35 mouse cellular contexts compared by ENCODE assay signal in genomic region chr15:18517701-18518100, GRCm38 (mm10).
"Had no signal": no experiment of that assay in that cellular context is flagged by ENCODE, and none has a peak within 500 bp of the region (broad histone marks: within the 10 kb centered on the region; RNA-seq: fewer than 3 reads in every experiment).

No protein-coding gene starts in this region.

- H3K9me3 ChIP-seq: heart, embryonic 10.5 days; heart, embryonic 12.5 days; heart, embryonic 13.5 days; heart, embryonic 15.5 days; hindbrain, embryonic 10.5 days; hindbrain, embryonic 12.5 days; hindbrain, embryonic 13.5 days; hindbrain, embryonic 15.5 days; intestine, embryonic 15.5 days; kidney, embryonic 15.5 days had no signal

- H3K9ac ChIP-seq: heart, embryonic 12.5 days; heart, embryonic 13.5 days; heart, embryonic 15.5 days; hindbrain, embryonic 12.5 days; hindbrain, embryonic 13.5 days; hindbrain, embryonic 14.5 days; hindbrain, embryonic 15.5 days; intestine, embryonic 15.5 days; kidney, embryonic 15.5 days had no signal

- H3K36me3 ChIP-seq: heart, embryonic 10.5 days; heart, embryonic 12.5 days; heart, embryonic 13.5 days; heart, embryonic 15.5 days; hindbrain, embryonic 10.5 days; hindbrain, embryonic 12.5 days; hindbrain, embryonic 13.5 days; hindbrain, embryonic 15.5 days; intestine, embryonic 15.5 days; kidney, embryonic 15.5 days had no signal

- H3K4me2 ChIP-seq: heart, embryonic 11.5 days; heart, embryonic 12.5 days; heart, embryonic 13.5 days; heart, embryonic 15.5 days; hindbrain, embryonic 12.5 days; hindbrain, embryonic 13.5 days; hindbrain, embryonic 14.5 days; hindbrain, embryonic 15.5 days; intestine, embryonic 15.5 days; kidney, embryonic 15.5 days had no signal

- H3K27ac ChIP-seq: heart, embryonic 10.5 days; heart, embryonic 13.5 days; heart, embryonic 15.5 days; hindbrain, embryonic 10.5 days; hindbrain, embryonic 12.5 days; hindbrain, embryonic 13.5 days; hindbrain, embryonic 14.5 days; hindbrain, embryonic 15.5 days; hindbrain, postnatal 0 days; intestine, embryonic 15.5 days; kidney, embryonic 15.5 days; kidney, postnatal 0 days; layer of hippocampus, adult 2 months; left cerebral cortex, adult 2 months had no signal

- H3K4me1 ChIP-seq: heart, embryonic 10.5 days; heart, embryonic 12.5 days; heart, embryonic 13.5 days; heart, embryonic 15.5 days; hindbrain, embryonic 10.5 days; hindbrain, embryonic 12.5 days; hindbrain, embryonic 13.5 days; hindbrain, embryonic 15.5 days; intestine, embryonic 15.5 days; kidney, embryonic 15.5 days had no signal

- DNase-seq: heart, postnatal 10 days; heart, postnatal 14 days; heart, postnatal 36 days; heart, postnatal 4 days; kidney, adult 11 months; kidney, adult 18-20 months; kidney, adult 2 months; kidney, adult 8-10 months; kidney, adult 9 months; kidney, postnatal 10 days; kidney, postnatal 14 days; kidney, postnatal 25 days; kidney, postnatal 36 days; kidney, postnatal 4 days; layer of hippocampus, adult 9-11 months; layer of hippocampus, postnatal 36 days had no signal

- ATAC-seq: hindbrain, embryonic 16.5 days; hindbrain, postnatal 0 days; inflammation-experienced regulatory T-cells, adult 6 months; intestine, embryonic 15.5 days; intestine, embryonic 16.5 days had no signal

- H3K4me3 ChIP-seq: heart, embryonic 10.5 days; heart, embryonic 12.5 days; heart, embryonic 13.5 days; heart, embryonic 15.5 days; hindbrain, embryonic 10.5 days; hindbrain, embryonic 12.5 days; hindbrain, embryonic 13.5 days; hindbrain, embryonic 15.5 days; intestine, embryonic 15.5 days; kidney, embryonic 15.5 days; layer of hippocampus, adult 2 months; left cerebral cortex, adult 2 months had no signal

- H3K27me3 ChIP-seq: heart, embryonic 12.5 days; heart, embryonic 13.5 days; heart, embryonic 15.5 days; hindbrain, embryonic 12.5 days; hindbrain, embryonic 13.5 days; hindbrain, embryonic 15.5 days; intestine, embryonic 15.5 days; kidney, embryonic 15.5 days had no signal
